Mouse (Mus musculus): ENCODE results near the gene Iqca.

Gene Iqca

DNA sequence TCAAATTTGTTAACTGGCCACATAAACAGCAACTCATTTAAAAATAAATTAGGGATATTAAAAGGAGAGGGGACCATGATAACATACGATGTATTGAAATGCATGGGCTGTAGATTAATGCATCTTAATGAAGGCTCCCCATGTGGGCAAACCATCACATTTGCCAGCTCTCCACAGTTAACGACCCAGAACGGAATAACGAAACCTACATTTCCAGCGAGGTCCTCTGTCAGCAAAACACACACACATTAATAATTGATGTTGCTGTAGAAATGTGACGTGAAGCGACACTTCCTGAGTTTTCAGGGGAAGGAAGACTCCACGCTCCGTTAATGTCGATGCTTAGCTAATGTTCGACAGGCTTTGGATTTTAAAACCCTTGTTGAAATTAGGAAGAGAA, 20.8 kb downstream of the Iqca start:
- no peak for DNase-seq (ENCODE audit: low spot score)

- no peak for DNase-seq (ENCODE audit: low spot score)
Observed at GRCm38 (mm10) chr1:90131982-90132381, 21.2 kb downstream of the Iqca start.

DNA sequence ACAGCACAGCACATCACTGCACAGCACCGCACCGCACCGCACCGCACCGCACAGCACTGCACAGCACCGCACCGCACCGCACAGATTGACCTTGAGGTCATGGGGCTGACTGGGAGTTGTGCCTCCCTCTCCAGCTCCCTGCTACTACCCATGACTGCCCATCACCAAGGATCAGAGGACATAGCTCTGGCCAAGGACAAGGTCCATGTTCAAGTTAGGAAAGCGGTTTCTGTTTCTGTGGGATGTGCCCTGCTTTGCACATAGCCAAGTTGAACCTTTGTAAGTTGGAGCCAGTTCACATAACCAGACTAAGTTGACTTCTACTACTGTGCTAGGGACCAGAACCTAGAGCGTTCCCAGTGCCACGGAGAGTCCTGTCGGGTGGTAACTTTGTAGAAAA, 28.6 kb downstream of the Iqca start:
- DNase-seq (ENCODE audit: low spot score) = no peak

DNA sequence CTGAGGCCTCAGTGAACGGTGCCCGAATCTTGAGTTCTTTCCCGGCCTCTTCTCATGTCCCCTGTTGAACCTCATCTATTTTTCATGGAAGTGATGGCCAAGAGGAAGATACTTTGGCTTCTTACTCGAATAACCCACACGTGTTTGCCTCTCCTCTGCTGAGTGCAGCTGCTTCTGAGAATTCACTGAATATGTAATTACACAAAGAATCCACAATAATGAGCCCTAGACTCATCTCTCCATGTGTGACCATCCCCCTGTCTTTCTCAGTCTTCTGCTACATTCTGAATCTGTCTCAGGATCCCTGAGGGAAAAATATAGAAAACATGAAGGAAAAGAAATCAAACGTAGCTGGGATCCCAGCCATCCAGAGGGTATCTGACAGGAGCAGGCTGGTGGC, 32.5 kb downstream of the Iqca start:
- DNase-seq (ENCODE audit: low spot score) = no peak

- DNase-seq (ENCODE audit: low spot score) = no peak
Observed at GRCm38 (mm10) chr1:90119214-90119613, 34.0 kb downstream of the Iqca start.

DNA sequence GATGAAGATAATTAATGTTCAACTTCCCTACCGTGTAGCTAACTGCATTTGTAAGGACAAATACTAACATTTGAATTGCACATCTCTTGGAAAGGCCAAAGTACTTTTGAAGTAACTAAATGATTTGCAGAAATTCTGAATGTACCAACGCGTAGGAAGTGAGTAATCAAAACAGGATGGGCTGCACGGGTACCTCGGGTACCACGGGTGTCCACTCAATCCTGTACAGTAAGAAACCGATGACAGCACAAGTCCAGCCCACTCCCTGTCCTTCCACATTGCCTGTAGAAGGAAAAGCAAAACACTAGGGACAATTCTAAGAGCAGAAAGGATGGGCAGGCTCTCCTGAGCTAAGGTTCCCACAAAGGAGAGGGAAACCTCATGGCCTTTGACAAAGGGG, 36.0 kb downstream of the Iqca start:
- DNase-seq (ENCODE audit: low spot score) = no peak

DNA sequence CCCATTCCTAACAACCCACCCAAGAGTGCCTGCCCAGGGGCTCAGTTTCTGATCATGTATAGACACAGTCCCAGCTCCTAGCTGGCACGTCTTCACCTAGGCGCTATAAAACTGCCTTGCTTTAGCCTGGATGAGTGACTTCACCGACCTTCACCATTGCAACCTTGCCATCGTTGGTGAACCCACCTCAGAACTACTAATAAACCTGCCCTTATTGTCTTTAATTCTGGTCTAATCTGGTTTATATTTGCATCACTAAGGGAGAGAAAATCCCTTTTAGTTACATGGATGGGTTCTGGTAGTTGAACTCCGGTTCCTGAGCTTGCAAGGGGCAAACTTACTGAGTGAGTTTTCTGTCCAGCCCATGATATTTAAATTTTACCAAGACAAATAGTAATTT, 38.6 kb downstream of the Iqca start:
- no peak for DNase-seq (ENCODE audit: low spot score)

GRCm38 (mm10) chr1:90113655-90114244, 39.5 kb downstream of the Iqca start:
- DNase-seq (ENCODE audit: low spot score) = no peak

GRCm38 (mm10) chr1:90112669-90113068, 40.5 kb downstream of the Iqca start:
- DNase-seq (ENCODE audit: low spot score) = no peak

DNA sequence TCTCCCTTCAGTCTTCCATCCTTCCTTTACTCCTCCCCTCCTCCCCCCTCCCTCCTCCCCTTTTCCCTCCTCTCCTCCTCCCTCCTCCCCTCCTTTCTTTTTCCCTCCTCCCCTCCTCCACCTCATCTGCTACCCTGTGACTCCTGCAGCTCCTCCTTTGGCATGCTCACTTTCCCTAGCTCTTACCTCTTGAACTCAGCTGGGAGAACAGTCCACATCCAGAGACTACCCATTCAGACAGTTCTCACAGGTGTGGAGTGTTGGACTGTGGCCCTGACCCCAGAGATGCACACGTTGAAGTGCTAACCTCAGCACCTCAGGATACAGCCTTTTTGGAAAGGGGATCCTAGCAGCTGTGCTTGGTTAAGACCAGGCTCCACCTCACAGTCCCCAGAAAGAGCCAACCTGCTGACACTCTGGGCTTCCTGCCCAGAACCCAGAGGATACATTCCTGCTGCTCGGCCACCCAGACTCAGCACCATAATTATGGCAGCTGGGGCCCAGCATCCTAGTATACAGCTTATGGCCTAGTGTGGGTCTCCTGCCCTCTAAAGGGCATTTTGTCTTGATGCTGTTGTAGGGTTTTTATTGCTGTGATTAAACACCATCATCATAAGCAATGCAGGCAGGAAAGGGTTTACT, 41.9 kb downstream of the Iqca start:
- DNase-seq (ENCODE audit: low spot score) = no peak

GRCm38 (mm10) chr1:90103896-90104487, 49.2 kb downstream of the Iqca start:
- DNase-seq (ENCODE audit: low spot score) = no peak

GRCm38 (mm10) chr1:90100360-90101232, 52.6 kb downstream of the Iqca start:
- no peak for DNase-seq (ENCODE audit: low spot score)

GRCm38 (mm10) chr1:90092816-90093493, 60.2 kb downstream of the Iqca start:
- no peak for DNase-seq (ENCODE audit: low spot score)

- DNase-seq (ENCODE audit: low spot score) = no peak
Observed at GRCm38 (mm10) chr1:90088192-90088990, 64.8 kb downstream of the Iqca start.

GRCm38 (mm10) chr1:90086461-90086860, 66.7 kb downstream of the Iqca start:
- no peak for DNase-seq (ENCODE audit: low spot score)

GRCm38 (mm10) chr1:90085526-90086157, 67.6 kb downstream of the Iqca start:
- DNase-seq (ENCODE audit: low spot score) = no peak

DNA sequence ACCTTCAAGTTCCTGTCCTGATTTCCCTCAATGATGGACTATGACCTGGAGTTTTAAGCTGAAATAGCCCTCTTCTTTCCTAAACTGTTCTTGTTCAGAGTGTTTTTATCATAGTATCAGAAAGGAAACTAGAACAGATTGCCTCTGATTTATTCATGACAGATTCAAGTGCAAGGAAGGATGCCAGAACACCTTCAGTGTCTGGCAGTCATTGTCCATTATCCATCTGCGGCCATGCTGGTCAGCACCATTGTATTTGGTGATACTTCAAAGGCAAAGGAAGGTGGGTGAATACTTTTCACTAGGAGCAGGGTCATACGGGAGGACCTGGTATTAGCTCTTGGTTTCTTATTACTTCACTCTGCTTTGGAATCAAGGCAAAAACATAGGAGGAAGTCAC, 76.9 kb downstream of the Iqca start:
- no peak for DNase-seq (ENCODE audit: low spot score)

GRCm38 (mm10) chr1:90074779-90075178, 78.4 kb downstream of the Iqca start:
- no peak for DNase-seq (ENCODE audit: low spot score)

- DNase-seq (ENCODE audit: low spot score) = no peak
Observed at GRCm38 (mm10) chr1:90071812-90072580, 81.2 kb downstream of the Iqca start.

DNA sequence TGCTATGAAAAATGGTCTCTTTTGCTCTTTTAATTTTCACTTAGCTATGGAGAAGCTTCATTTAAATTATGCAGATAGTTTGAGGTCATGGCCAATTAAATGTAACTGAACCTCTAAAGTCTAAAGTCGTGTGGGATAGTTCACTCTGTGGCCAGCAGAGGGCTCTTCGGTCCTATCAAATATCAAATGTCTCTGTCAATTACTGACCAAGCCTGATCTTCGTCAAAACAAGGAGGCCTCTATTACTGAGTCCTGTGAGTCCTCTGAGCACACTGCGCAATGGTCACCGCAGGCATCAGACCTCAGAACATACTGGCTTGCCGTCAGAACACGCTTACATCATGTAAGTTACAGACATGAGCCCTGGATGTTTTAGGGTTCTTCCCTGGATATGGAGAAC, 92.6 kb downstream of the Iqca start:
- no peak for DNase-seq (ENCODE audit: low spot score)

All from urinary bladder, postnatal 10 days (tissue).